In genomic region chr16:17277342-17278211, GRCm38 (mm10) we compare ENCODE assay signal across 7 mouse cellular contexts. TPM values are rescaled to one million over a fixed set of nuclear protein-coding genes. Genes with fewer than 3 reads are reported as not detected.
A peak's percentile ranks its signal among the peaks of the same experiment; 100 is the strongest.
DNase-seq lines count a peak whose midpoint lies in the region; ATAC-seq and TF ChIP-seq lines count a peak whose summit lies in the region.

No protein-coding gene starts in this region.

- intact Hi-C loops in left cerebral cortex, postnatal 25 days (cut with DNase I) = no loop called here

- H3K4me1 ChIP-seq in G1E (ENCODE audit: insufficient read depth, low read depth, low read length) = peaks cover 19% of the 10 kb centered on the region
- H3K4me1 ChIP-seq in forebrain, embryonic 12.5 days = peaks cover 20% of the 10 kb centered on the region
- peaks cover 22% of the 10 kb centered on the region for H3K4me1 ChIP-seq in midbrain, embryonic 10.5 days
- H3K4me1 ChIP-seq in stomach, embryonic 16.5 days (ENCODE audit: control insufficient read depth, insufficient read depth, low read length) = peaks cover 18% of the 10 kb centered on the region

- WGBS in forebrain, embryonic 12.5 days = 2% methylated on average over 61 of the region's 61 CpGs
- 2% methylated on average over 61 of the region's 61 CpGs for WGBS in midbrain, embryonic 10.5 days
- 6% methylated on average over 61 of the region's 61 CpGs for WGBS in stomach, embryonic 16.5 days

- H3K4me2 ChIP-seq in forebrain, embryonic 12.5 days = peak overlapping the region; percentile 85
- H3K4me2 ChIP-seq in stomach, embryonic 16.5 days (ENCODE audit: low read depth, low read length) = peak overlapping the region; percentile 99

- H3K9ac ChIP-seq in forebrain, embryonic 12.5 days = peak overlapping the region; percentile 40; the same call in 1 of the 2 replicates
- peak overlapping the region; percentile 73 for H3K9ac ChIP-seq in stomach, embryonic 16.5 days (ENCODE audit: low read length)

- DNase-seq in G1E (ENCODE audit: low spot score) = no peak
- DNase-seq in brain, embryonic 14.5 days (ENCODE audit: low read depth) = peak; percentile 70
- peak; percentile 77 to 79 for DNase-seq in left cerebral cortex, postnatal 25 days (ENCODE audit: low spot score in 2 of 2)
- DNase-seq in midbrain, embryonic 10.5 days (ENCODE audit: low spot score) = peak; percentile 51

- no peaks in the 10 kb centered on the region for H3K27me3 ChIP-seq in G1E (ENCODE audit: insufficient read depth, low read length)
- H3K27me3 ChIP-seq in forebrain, embryonic 12.5 days = peaks cover 38% of the 10 kb centered on the region
- peaks cover 41% of the 10 kb centered on the region for H3K27me3 ChIP-seq in midbrain, embryonic 10.5 days (ENCODE audit: low read depth, poor library complexity, severe bottlenecking)
- H3K27me3 ChIP-seq in stomach, embryonic 16.5 days (ENCODE audit: control insufficient read depth, insufficient read depth, low read length) = peaks cover 15% of the 10 kb centered on the region

- H3K9me3 ChIP-seq in G1E (replicated peaks) = no peaks in the 10 kb centered on the region
- H3K9me3 ChIP-seq in forebrain, embryonic 12.5 days = no peaks in the 10 kb centered on the region
- no peaks in the 10 kb centered on the region for H3K9me3 ChIP-seq in midbrain, embryonic 10.5 days (replicated peaks)
- no peaks in the 10 kb centered on the region for H3K9me3 ChIP-seq in stomach, embryonic 16.5 days (replicated peaks; ENCODE audit: control insufficient read depth, low read length)

- peaks cover 54% of the 10 kb centered on the region for H3K36me3 ChIP-seq in G1E (replicated peaks)
- peaks cover 32% of the 10 kb centered on the region for H3K36me3 ChIP-seq in forebrain, embryonic 12.5 days (replicated peaks)
- H3K36me3 ChIP-seq in midbrain, embryonic 10.5 days = peaks cover 34% of the 10 kb centered on the region
- peaks cover 5% of the 10 kb centered on the region; the same call in 1 of the 2 replicates for H3K36me3 ChIP-seq in stomach, embryonic 16.5 days (ENCODE audit: control insufficient read depth, insufficient read depth, low read length)

- no peak for TF ChIP-seq CTCF in G1E (IDR thresholded peaks at IDR 0.05; ENCODE audit: low read depth, low read length)
- TF ChIP-seq CTCF in brain, embryonic 14.5 days (IDR thresholded peaks at IDR 0.05; ENCODE audit: borderline replicate concordance, extremely low read depth, insufficient read depth, insufficient read length) = no peak

- no peak for TF ChIP-seq POLR2A in brain, embryonic 14.5 days (IDR thresholded peaks at IDR 0.05; ENCODE audit: borderline replicate concordance, extremely low read depth, insufficient read depth, insufficient read length, poor library complexity, severe bottlenecking)

- no peak overlapping the region for H3K27ac ChIP-seq in forebrain, embryonic 12.5 days
- no peak overlapping the region for H3K27ac ChIP-seq in midbrain, embryonic 10.5 days (replicated peaks)
- H3K27ac ChIP-seq in stomach, embryonic 16.5 days (ENCODE audit: low read length) = no peak overlapping the region

- H3K4me3 ChIP-seq in G1E (ENCODE audit: low read depth, low read length) = peak overlapping the region; percentile 80; the same call in 1 of the 2 replicates
- peak overlapping the region; percentile 53 for H3K4me3 ChIP-seq in forebrain, embryonic 12.5 days (replicated peaks)
- H3K4me3 ChIP-seq in midbrain, embryonic 10.5 days = peak overlapping the region; percentile 71
- peak overlapping the region; percentile 65 for H3K4me3 ChIP-seq in stomach, embryonic 16.5 days (replicated peaks; ENCODE audit: low read length)

- no peak for ATAC-seq in G1E (ENCODE audit: extremely low read depth, insufficient number of reproducible peaks, low FRiP score, poor library complexity, severe bottlenecking)
- ATAC-seq in forebrain, embryonic 12.5 days (ENCODE audit: low FRiP score) = no peak
- peak; percentile 51 for ATAC-seq in inflammation-experienced regulatory T-cells, adult 6 months
- ATAC-seq in stomach, embryonic 16.5 days (ENCODE audit: insufficient read depth, low FRiP score) = no peak

RNA-seq across cellular contexts. Expression of gene Tmem191c, which starts 1.7 kb away (rescaled TPM):
- total RNA-seq in G1E (2014; fragmentation: Nextera tagmentation) (4.5 and 5.1 TPM in 2 replicates), G1E (2017) (21.6 and 23.4 TPM in 2 replicates)
- 27.8 and 32.7 TPM in 2 replicates for polyA plus RNA-seq in G1E (2012)
- 46.6 and 63.5 TPM in 2 replicates for polyA plus RNA-seq in brain, embryonic 14.5 days (2012; rRNA removed)
- 13.9 and 14.3 TPM in 2 replicates for polyA plus RNA-seq in forebrain, embryonic 12.5 days (2016; fragmentation: Nextera tagmentation; extraction: Ambion mirVana)
- polyA plus RNA-seq in inflammation-experienced regulatory T-cells, adult 6 months (2017; shearing (Covaris generic)) = 10 to 100 TPM; 16.9 to 42.0 (median 36.2) TPM
- 100 to 1,000 TPM in 1 of 2 experiments, 10 to 100 TPM in 1; 99.2 to 116 TPM for total RNA-seq in left cerebral cortex, postnatal 25 days (2021)
- 9.9 and 11.7 TPM in 2 replicates for polyA plus RNA-seq in midbrain, embryonic 10.5 days (2016; fragmentation: Nextera tagmentation; extraction: Ambion mirVana)
- 13.4 and 16.3 TPM in 2 replicates for polyA plus RNA-seq in stomach, embryonic 16.5 days (2015; fragmentation: Nextera tagmentation; extraction: Ambion mirVana)

RNA-seq across cellular contexts. Expression of gene Hic2, which starts 44.2 kb away (rescaled TPM):
- 25.1 and 25.6 TPM in 2 replicates for total RNA-seq in G1E (2014; fragmentation: Nextera tagmentation)
- total RNA-seq in G1E (2017) = 14.8 and 15.1 TPM in 2 replicates
- polyA plus RNA-seq in G1E (2012) = 21.4 and 22.0 TPM in 2 replicates
- polyA plus RNA-seq in brain, embryonic 14.5 days (2012; rRNA removed) = 12.1 and 16.4 TPM in 2 replicates
- 12.7 and 13.4 TPM in 2 replicates for polyA plus RNA-seq in forebrain, embryonic 12.5 days (2016; fragmentation: Nextera tagmentation; extraction: Ambion mirVana)
- 1 to 10 TPM in 1 of 3 experiments, under 1 TPM in 2; 0.72 to 1.8 (median 0.83) TPM for polyA plus RNA-seq in inflammation-experienced regulatory T-cells, adult 6 months (2017; shearing (Covaris generic))
- total RNA-seq in left cerebral cortex, postnatal 25 days (2021) = 1 to 10 TPM; 4.2 to 4.4 TPM
- polyA plus RNA-seq in midbrain, embryonic 10.5 days (2016; fragmentation: Nextera tagmentation; extraction: Ambion mirVana) = 17.3 and 19.3 TPM in 2 replicates
- 4.5 and 4.9 TPM in 2 replicates for polyA plus RNA-seq in stomach, embryonic 16.5 days (2015; fragmentation: Nextera tagmentation; extraction: Ambion mirVana)

RNA-seq across cellular contexts. Expression of gene Serpind1, which starts 53.6 kb away (rescaled TPM):
- not detected in 2 replicates for total RNA-seq in G1E (2014; fragmentation: Nextera tagmentation)
- 0.11 TPM in 1 of 2 replicates, not detected in the other for total RNA-seq in G1E (2017)
- polyA plus RNA-seq in G1E (2012) = not detected in 2 replicates
- 0.93 and 0.98 TPM in 2 replicates for polyA plus RNA-seq in brain, embryonic 14.5 days (2012; rRNA removed)
- 0.28 and 0.33 TPM in 2 replicates for polyA plus RNA-seq in forebrain, embryonic 12.5 days (2016; fragmentation: Nextera tagmentation; extraction: Ambion mirVana)
- under 1 TPM; 0.58 to 0.83 (median 0.70) TPM for polyA plus RNA-seq in inflammation-experienced regulatory T-cells, adult 6 months (2017; shearing (Covaris generic))
- 1 to 10 TPM; 2.5 to 2.7 TPM for total RNA-seq in left cerebral cortex, postnatal 25 days (2021)
- polyA plus RNA-seq in midbrain, embryonic 10.5 days (2016; fragmentation: Nextera tagmentation; extraction: Ambion mirVana) = 0.09 and 0.29 TPM in 2 replicates
- polyA plus RNA-seq in stomach, embryonic 16.5 days (2015; fragmentation: Nextera tagmentation; extraction: Ambion mirVana) = 7.8 and 10.7 TPM in 2 replicates
